Mouse (Mus musculus) ES-Bruce4 (cell line): ENCODE measurements around the gene Cog4.

Experiments used
- CTCF ChIP-seq: IDR thresholded peaks from one replicate; pipeline ENCODE4 v1.8.1; 2011; ENCODE audit warnings: low read depth, low read length
- EP300 ChIP-seq: IDR thresholded peaks from 2 replicates; pipeline ENCODE4 v1.6.1; 2011; ENCODE audit warnings: low read depth, low read length; ENCODE audit not compliant: insufficient read depth

- TF ChIP-seq EP300 (no peak), CTCF (no peak)
These were observed 40.2 kb downstream of the Cog4 start for GRCm38 (mm10) chr8:110886634-110887033.
